Mouse (Mus musculus): ENCODE measurements around the gene Atp2a1.
"Not testable (repeated sequence)": the region's sequence is repeated elsewhere in the genome, so short reads cannot be mapped to it uniquely, and the experiment has no call there.

The Atp2a1 gene

GRCm38 (mm10) chr7:126411061-126411460, 51.8 kb downstream of the Atp2a1 start:
- DNase-seq (ENCODE audit: low spot score), result no peak

DNA sequence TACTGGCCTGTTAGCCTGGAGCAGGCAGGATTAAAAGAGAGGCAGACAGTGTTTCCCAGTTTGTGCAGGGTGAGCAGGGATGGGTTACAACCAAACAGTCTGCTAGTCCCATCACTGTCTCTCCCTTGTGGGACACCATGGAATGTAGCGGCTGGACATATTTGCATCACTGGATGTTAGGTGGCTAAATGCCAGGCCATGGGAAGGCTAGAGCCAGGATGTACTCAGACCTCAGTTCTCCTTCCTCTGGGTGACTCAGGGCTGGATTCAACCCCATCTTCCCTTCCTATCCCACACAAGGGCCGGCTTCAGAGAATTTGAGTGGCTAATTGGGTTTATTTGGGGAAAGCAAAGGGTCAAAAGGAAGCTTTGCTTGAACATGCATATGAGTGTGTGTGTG, 54.2 kb downstream of the Atp2a1 start:
- DNase-seq (ENCODE audit: low spot score), result no peak

GRCm38 (mm10) chr7:126402518-126402917, 60.4 kb downstream of the Atp2a1 start:
- not testable (repeated sequence) for DNase-seq (ENCODE audit: low spot score)

- DNase-seq (ENCODE audit: low spot score), result peak; percentile 86
Measured at GRCm38 (mm10) chr7:126399548-126399947, 63.4 kb downstream of the Atp2a1 start.

GRCm38 (mm10) chr7:126397822-126398221, 65.1 kb downstream of the Atp2a1 start:
- no peak for DNase-seq (ENCODE audit: low spot score)

GRCm38 (mm10) chr7:126397221-126397620, 65.7 kb downstream of the Atp2a1 start:
- no peak for DNase-seq (ENCODE audit: low spot score)

- DNase-seq (ENCODE audit: low spot score), result peak; percentile 95
Measured at GRCm38 (mm10) chr7:126396298-126397119, 66.4 kb downstream of the Atp2a1 start, which contains the start of gene Nfatc2ip. TSS of gene Nfatc2ip (minus strand) at chr7:126396737.

All from T-cell, adult 2 months (primary cell).